Mouse (Mus musculus): Measurements from ENCODE around the gene Zc3h6. TPM values are rescaled to one million over a fixed set of nuclear protein-coding genes. Genes with fewer than 3 reads are reported as not detected.
A peak's percentile ranks its signal among the peaks of the same experiment; 100 is the strongest.
"Not testable (repeated sequence)": the region's sequence is repeated elsewhere in the genome, so short reads cannot be mapped to it uniquely, and the experiment has no call there.

The Zc3h6 gene
- polyA plus RNA-seq, 1 experiment from 2014 or later: 1.7 TPM

GRCm38 (mm10) chr2:128967661-128968441 lies 649 bp downstream of the Zc3h6 start, which contains the start of gene Gm10762:
Gene Gm10762, minus strand, starts transcription at chr2:128967725.
- Histone ChIP-seq H3K9me3 (replicated peaks) (no peaks in the 10 kb centered on the region), H3K4me1 (peaks cover 8% of the 10 kb centered on the region), H3K4me3 (replicated peaks) (peak within 1 kb of the TSS; percentile 92), H3K36me3 (no peaks in the 10 kb centered on the region), H3K27ac (peak within 1 kb of the TSS; percentile 100), H3K4me2 (peak within 1 kb of the TSS; percentile 64), H3K27me3 (no peaks in the 10 kb centered on the region), H3K9ac (peak within 1 kb of the TSS; percentile 98)
- peak; percentile 90 for ATAC-seq (replicated peaks; ENCODE audit: low FRiP score)
- under 1% methylated on average over 80 of the region's 80 CpGs for WGBS

- Histone ChIP-seq H3K9ac (peak overlapping the region; percentile 98), H3K4me1 (peaks cover 8% of the 10 kb centered on the region), H3K4me3 (replicated peaks) (peak overlapping the region; percentile 92), H3K4me2 (peak overlapping the region; percentile 64), H3K9me3 (replicated peaks) (no peaks in the 10 kb centered on the region), H3K36me3 (no peaks in the 10 kb centered on the region), H3K27me3 (no peaks in the 10 kb centered on the region), H3K27ac (peak overlapping the region; percentile 100)
- no peak for ATAC-seq (replicated peaks; ENCODE audit: low FRiP score)
These were observed 1.4 kb downstream of the Zc3h6 start for GRCm38 (mm10) chr2:128968475-128969083.

GRCm38 (mm10) chr2:128972301-128972700 lies 5.1 kb downstream of the Zc3h6 start:
- Histone ChIP-seq H3K9me3 (replicated peaks) (no peaks in the 10 kb centered on the region), H3K36me3 (no peaks in the 10 kb centered on the region), H3K4me2 (no peak overlapping the region), H3K4me1 (no peaks in the 10 kb centered on the region), H3K4me3 (replicated peaks) (no peak overlapping the region), H3K9ac (no peak overlapping the region), H3K27ac (no peak overlapping the region), H3K27me3 (no peaks in the 10 kb centered on the region)
- no peak for ATAC-seq (replicated peaks; ENCODE audit: low FRiP score)

- no peaks in the 10 kb centered on the region for H3K36me3 ChIP-seq
- H3K9ac ChIP-seq: no peak overlapping the region
- 77% methylated on average over 4 of the region's 4 CpGs for whole genome bisulfite sequencing
- H3K4me1 ChIP-seq: no peaks in the 10 kb centered on the region
- no peaks in the 10 kb centered on the region for H3K9me3 ChIP-seq (replicated peaks)
- H3K4me2 ChIP-seq: no peak overlapping the region
- no peaks in the 10 kb centered on the region for H3K27me3 ChIP-seq
- H3K4me3 ChIP-seq (replicated peaks): no peak overlapping the region
- ATAC-seq (replicated peaks; ENCODE audit: low FRiP score): no peak
- no peak overlapping the region for H3K27ac ChIP-seq
These were observed 8.4 kb downstream of the Zc3h6 start for GRCm38 (mm10) chr2:128975572-128975971.

- 86% methylated on average over 3 of the region's 3 CpGs for WGBS
- H3K9me3 ChIP-seq (replicated peaks): no peaks in the 10 kb centered on the region
- no peak overlapping the region for H3K27ac ChIP-seq
- no peak overlapping the region for H3K4me3 ChIP-seq (replicated peaks)
- no peaks in the 10 kb centered on the region for H3K36me3 ChIP-seq
- H3K4me2 ChIP-seq: no peak overlapping the region
- no peak for ATAC-seq (replicated peaks; ENCODE audit: low FRiP score)
- no peaks in the 10 kb centered on the region for H3K27me3 ChIP-seq
- H3K4me1 ChIP-seq: no peaks in the 10 kb centered on the region
- H3K9ac ChIP-seq: no peak overlapping the region
These were observed 17.5 kb downstream of the Zc3h6 start for GRCm38 (mm10) chr2:128984746-128985145.

- Histone ChIP-seq H3K27me3 (no peaks in the 10 kb centered on the region), H3K4me3 (replicated peaks) (no peak overlapping the region), H3K36me3 (no peaks in the 10 kb centered on the region), H3K9me3 (replicated peaks) (no peaks in the 10 kb centered on the region), H3K9ac (no peak overlapping the region), H3K4me2 (no peak overlapping the region), H3K27ac (no peak overlapping the region), H3K4me1 (no peaks in the 10 kb centered on the region)
- no peak for ATAC-seq (replicated peaks; ENCODE audit: low FRiP score)
These were observed 37.7 kb downstream of the Zc3h6 start for GRCm38 (mm10) chr2:129004872-129005271.

- no peak for ATAC-seq (replicated peaks; ENCODE audit: low FRiP score)
- Histone ChIP-seq H3K4me1 (no peaks in the 10 kb centered on the region), H3K9me3 (replicated peaks) (no peaks in the 10 kb centered on the region), H3K4me3 (replicated peaks) (no peak overlapping the region), H3K27ac (no peak overlapping the region), H3K36me3 (no peaks in the 10 kb centered on the region), H3K9ac (no peak overlapping the region), H3K27me3 (no peaks in the 10 kb centered on the region), H3K4me2 (no peak overlapping the region)
- 76% methylated on average over 4 of the region's 4 CpGs for WGBS
These were observed 39.1 kb downstream of the Zc3h6 start for GRCm38 (mm10) chr2:129006194-129006749.

GRCm38 (mm10) chr2:129008867-129009266 lies 41.7 kb downstream of the Zc3h6 start:
- WGBS: 86% methylated on average over 2 of the region's 2 CpGs
- not testable (repeated sequence) for H3K27me3 ChIP-seq; H3K4me2 ChIP-seq; H3K27ac ChIP-seq; H3K4me1 ChIP-seq; ATAC-seq (replicated peaks; ENCODE audit: low FRiP score); H3K9me3 ChIP-seq (replicated peaks); H3K36me3 ChIP-seq; H3K9ac ChIP-seq; H3K4me3 ChIP-seq (replicated peaks)

GRCm38 (mm10) chr2:129020106-129020505 lies 52.9 kb downstream of the Zc3h6 start:
- no peaks in the 10 kb centered on the region for H3K27me3 ChIP-seq
- no peak overlapping the region for H3K9ac ChIP-seq
- H3K4me3 ChIP-seq (replicated peaks): no peak overlapping the region
- no peak overlapping the region for H3K27ac ChIP-seq
- no peak overlapping the region for H3K4me2 ChIP-seq
- H3K9me3 ChIP-seq (replicated peaks): no peaks in the 10 kb centered on the region
- ATAC-seq (replicated peaks; ENCODE audit: low FRiP score): no peak
- peaks cover 8% of the 10 kb centered on the region; the same call in 1 of the 2 replicates for H3K36me3 ChIP-seq
- no peaks in the 10 kb centered on the region for H3K4me1 ChIP-seq
- 68% methylated on average over 2 of the region's 2 CpGs for WGBS

GRCm38 (mm10) chr2:129024820-129025219 lies 57.6 kb downstream of the Zc3h6 start:
- no peaks in the 10 kb centered on the region for H3K9me3 ChIP-seq (replicated peaks)
- no peak overlapping the region for H3K4me3 ChIP-seq (replicated peaks)
- H3K4me1 ChIP-seq: no peaks in the 10 kb centered on the region
- H3K27ac ChIP-seq: no peak overlapping the region
- ATAC-seq (replicated peaks; ENCODE audit: low FRiP score): no peak
- H3K36me3 ChIP-seq: no peaks in the 10 kb centered on the region
- H3K9ac ChIP-seq: no peak overlapping the region
- WGBS: 78% methylated on average over 9 of the region's 9 CpGs
- H3K4me2 ChIP-seq: no peak overlapping the region
- H3K27me3 ChIP-seq: no peaks in the 10 kb centered on the region

- no peaks in the 10 kb centered on the region for H3K36me3 ChIP-seq
- H3K4me1 ChIP-seq: peaks cover 16% of the 10 kb centered on the region
- H3K4me3 ChIP-seq (replicated peaks): no peak overlapping the region
- no peak overlapping the region for H3K9ac ChIP-seq
- no peaks in the 10 kb centered on the region for H3K9me3 ChIP-seq (replicated peaks)
- H3K27me3 ChIP-seq: peaks cover 44% of the 10 kb centered on the region
- H3K4me2 ChIP-seq: no peak overlapping the region
- no peak for ATAC-seq (replicated peaks; ENCODE audit: low FRiP score)
- no peak overlapping the region for H3K27ac ChIP-seq
- 81% methylated on average over 5 of the region's 5 CpGs for WGBS
These were observed 68.2 kb downstream of the Zc3h6 start for GRCm38 (mm10) chr2:129035381-129035780.

GRCm38 (mm10) chr2:129038426-129038936 lies 71.3 kb downstream of the Zc3h6 start:
- WGBS: 23% methylated on average over 15 of the region's 15 CpGs
- Histone ChIP-seq H3K4me2 (peak overlapping the region; percentile 96), H3K9ac (peak overlapping the region; percentile 25), H3K27me3 (peaks cover 52% of the 10 kb centered on the region), H3K4me1 (peaks cover 16% of the 10 kb centered on the region), H3K4me3 (replicated peaks) (peak overlapping the region; percentile 50), H3K9me3 (replicated peaks) (no peaks in the 10 kb centered on the region), H3K36me3 (no peaks in the 10 kb centered on the region), H3K27ac (no peak overlapping the region)
- no peak for ATAC-seq (replicated peaks; ENCODE audit: low FRiP score)

Measured in kidney, embryonic 15.5 days (tissue).